Mouse (Mus musculus) limb, embryonic 14.5 days (tissue): ENCODE measurements around the gene Tfap2c. TPM values are rescaled to one million over a fixed set of nuclear protein-coding genes. Genes with fewer than 3 reads are reported as not detected.

Experiments
- ATAC-seq: fragments of 200-750 bp; cut with Nextera tagmentation; 2 replicates; pipeline ENCODE4 v1.8.0; 2017; ENCODE audit warnings: low read depth, moderate number of reproducible peaks, moderate TSS enrichment; ENCODE audit not compliant: low FRiP score
- DNase-seq: peaks from one replicate; pipeline ENCODE4 v3.0.0-alpha.2; 2015; ENCODE audit warnings: low spot score
- H3K27ac ChIP-seq: fragments of 300-500 bp; sonication (generic); replicated peaks from 2 replicates; pipeline ENCODE4 v1.5.1; 2014; ENCODE audit warnings: low read depth, mild to moderate bottlenecking, low read length, moderate library complexity, mixed read lengths
- H3K27me3 ChIP-seq: fragments of 300-500 bp; sonication (generic); 2 replicates; pipeline ENCODE4 v1.6.1; 2014; ENCODE audit warnings: low read length, mixed read lengths; ENCODE audit not compliant: control insufficient read depth, insufficient read depth
- H3K36me3 ChIP-seq: fragments of 300-500 bp; sonication (generic); 2 replicates; pipeline ENCODE4 v1.6.1; 2014; ENCODE audit warnings: mild to moderate bottlenecking, low read length, moderate library complexity, mixed read lengths; ENCODE audit not compliant: control insufficient read depth, insufficient read depth
- H3K4me1 ChIP-seq: fragments of 300-500 bp; sonication (generic); 2 replicates; pipeline ENCODE4 v1.6.1; 2014; ENCODE audit warnings: antibody characterized with exemption, low read length, mixed read lengths; ENCODE audit not compliant: control insufficient read depth, insufficient read depth
- H3K4me2 ChIP-seq: fragments of 300-500 bp; sonication (generic); replicated peaks from 2 replicates; pipeline ENCODE4 v1.6.1; 2014; ENCODE audit warnings: low read depth, mild to moderate bottlenecking, low read length, moderate library complexity; ENCODE audit not compliant: severe bottlenecking
- H3K4me3 ChIP-seq: fragments of 300-500 bp; sonication (generic); replicated peaks from 2 replicates; pipeline ENCODE4 v1.5.1; 2014; ENCODE audit warnings: low read length
- H3K9ac ChIP-seq: fragments of 300-500 bp; sonication (generic); 2 replicates; pipeline ENCODE4 v1.6.1; 2014; ENCODE audit warnings: mild to moderate bottlenecking, low read depth, low read length, moderate library complexity; ENCODE audit not compliant: severe bottlenecking
- H3K9me3 ChIP-seq: fragments of 300-500 bp; sonication (generic); 2 replicates; pipeline ENCODE4 v1.6.1; 2016; ENCODE audit warnings: low read length; ENCODE audit not compliant: control insufficient read depth
- POLR2A ChIP-seq: fragments of 200-500 bp; IDR thresholded peaks from 2 replicates; pipeline ENCODE4 v1.8.0; 2012; ENCODE audit warnings: inconsistent platforms, mild to moderate bottlenecking, moderate library complexity, borderline replicate concordance; ENCODE audit not compliant: insufficient read depth, insufficient read length; ENCODE audit errors: extremely low read depth
- WGBS: fragments of 180-500 bp; shearing (Covaris S2); extraction: QIAGEN DNeasy Blood & Tissue Kit; methylation state at CpG from one replicate; pipeline ENCODE4 v1.1.7; 2014; 5-methylcytosine and 5-hydroxymethylcytosine counted together
- polyA plus RNA-seq, 2 experiments: library from polyadenylated mRNA; depleted of rRNA in 1 of 2; stranded (reverse) in 1 of 2; unstranded in 1 of 2; fragments of >200 nt; fragmentation: Nextera tagmentation in 1 of 2; extraction: Ambion mirVana in 1 of 2; gene quantifications; 2 replicates each; pipeline versions ENCODE4 v1.2.1 to v1.2.3; 2012 to 2014

The Tfap2c gene
- polyA plus RNA-seq, 2 experiments, result 7.7 to 10.0 TPM

GRCm38 (mm10) chr2:172568466-172568865 lies 19.1 kb downstream of the Tfap2c start:
- no peak for ATAC-seq
- Histone ChIP-seq H3K9ac (no peak overlapping the region), H3K4me3 (no peak overlapping the region), H3K4me1 (no peaks in the 10 kb centered on the region), H3K36me3 (no peaks in the 10 kb centered on the region), H3K27me3 (no peaks in the 10 kb centered on the region), H3K4me2 (no peak overlapping the region), H3K9me3 (no peaks in the 10 kb centered on the region), H3K27ac (no peak overlapping the region)
- TF ChIP-seq POLR2A, result no peak
- DNase-seq, result no peak
- WGBS, result 71% methylated on average over 2 of the region's 2 CpGs

GRCm38 (mm10) chr2:172577196-172577766 lies 27.9 kb downstream of the Tfap2c start:
- H3K4me1 ChIP-seq, result peaks cover 7% of the 10 kb centered on the region
- no peaks in the 10 kb centered on the region for H3K36me3 ChIP-seq
- DNase-seq (no peak), ATAC-seq (no peak)
- H3K9ac ChIP-seq, result no peak overlapping the region
- no peaks in the 10 kb centered on the region for H3K9me3 ChIP-seq
- no peak for TF ChIP-seq POLR2A
- no peak overlapping the region for H3K27ac ChIP-seq
- H3K4me3 ChIP-seq, result no peak overlapping the region
- WGBS, result 43% methylated on average over 2 of the region's 2 CpGs
- H3K27me3 ChIP-seq, result no peaks in the 10 kb centered on the region
- no peak overlapping the region for H3K4me2 ChIP-seq

GRCm38 (mm10) chr2:172579221-172579620 lies 29.8 kb downstream of the Tfap2c start:
- DNase-seq (peak; percentile 32), ATAC-seq (0 out of 2 replicates have a peak, but pooled peaks have one; percentile 12)
- peaks cover 7% of the 10 kb centered on the region for H3K4me1 ChIP-seq
- 45% methylated on average over 5 of the region's 5 CpGs for WGBS
- no peak for TF ChIP-seq POLR2A
- H3K27me3 ChIP-seq, result no peaks in the 10 kb centered on the region
- no peak overlapping the region for H3K27ac ChIP-seq
- no peaks in the 10 kb centered on the region for H3K9me3 ChIP-seq
- no peak overlapping the region for H3K4me2 ChIP-seq
- H3K4me3 ChIP-seq, result no peak overlapping the region
- no peaks in the 10 kb centered on the region for H3K36me3 ChIP-seq
- H3K9ac ChIP-seq, result no peak overlapping the region

DNA sequence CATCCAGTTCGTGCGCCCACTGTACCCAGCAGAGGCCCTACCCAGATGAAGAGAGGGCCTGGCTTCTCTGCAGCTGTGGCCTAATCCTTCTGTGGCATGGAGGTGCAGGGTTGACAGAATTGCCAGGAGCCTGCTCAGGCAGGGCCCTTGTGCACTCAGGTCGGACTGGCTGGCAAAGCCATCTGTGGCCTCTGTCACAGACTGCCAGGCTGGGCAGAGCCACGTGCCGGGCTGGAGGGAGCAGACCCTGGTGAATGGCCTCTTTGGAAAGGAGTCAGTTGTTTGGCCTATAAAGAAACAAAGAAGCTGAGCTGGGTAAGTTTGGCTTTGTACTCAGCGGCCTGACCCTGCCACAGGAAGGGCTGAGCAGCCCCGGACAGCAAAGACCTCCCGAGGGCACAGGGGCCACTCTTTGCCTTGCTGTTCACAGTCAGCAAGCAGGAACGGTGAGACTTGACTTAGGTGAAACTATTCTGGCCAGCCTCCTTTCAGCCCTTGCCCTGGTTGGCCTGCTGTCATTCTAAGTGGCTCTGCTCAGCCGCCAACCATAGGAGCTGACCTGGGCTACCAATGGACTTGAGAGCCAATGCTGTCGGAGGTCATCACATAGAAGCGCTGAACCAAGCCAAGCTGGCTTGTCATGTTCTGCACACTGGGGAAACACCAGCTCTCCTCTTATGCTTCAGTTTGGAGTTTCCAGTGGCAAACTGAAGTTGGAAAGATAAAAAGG lies 31.3 kb downstream of the Tfap2c start:
- H3K36me3 ChIP-seq, result no peaks in the 10 kb centered on the region
- no peak overlapping the region for H3K4me3 ChIP-seq
- no peak for TF ChIP-seq POLR2A
- H3K9ac ChIP-seq, result no peak overlapping the region
- WGBS, result 82% methylated on average over 12 of the region's 12 CpGs
- H3K4me2 ChIP-seq, result no peak overlapping the region
- ATAC-seq, result no peak
- no peak overlapping the region for H3K27ac ChIP-seq
- no peak for DNase-seq
- peaks cover 7% of the 10 kb centered on the region for H3K4me1 ChIP-seq
- H3K27me3 ChIP-seq, result no peaks in the 10 kb centered on the region
- H3K9me3 ChIP-seq, result no peaks in the 10 kb centered on the region

GRCm38 (mm10) chr2:172583312-172583711 lies 33.9 kb downstream of the Tfap2c start:
- no peak overlapping the region for H3K4me2 ChIP-seq
- no peaks in the 10 kb centered on the region for H3K36me3 ChIP-seq
- DNase-seq, result no peak
- no peak overlapping the region for H3K27ac ChIP-seq
- no peak overlapping the region for H3K9ac ChIP-seq
- H3K9me3 ChIP-seq, result no peaks in the 10 kb centered on the region
- no peak; the same call in 1 of the 2 replicates for ATAC-seq
- WGBS, result 28% methylated on average over 7 of the region's 7 CpGs
- no peak for TF ChIP-seq POLR2A
- H3K27me3 ChIP-seq, result no peaks in the 10 kb centered on the region
- peaks cover 7% of the 10 kb centered on the region for H3K4me1 ChIP-seq
- H3K4me3 ChIP-seq, result no peak overlapping the region
